Mouse (Mus musculus) R1 (cell line): Measurements from ENCODE around the gene Fam172a.

Experiments
- DNase-seq: peaks from one replicate; pipeline ENCODE4 v3.0.0-alpha.2; 2018; ENCODE audit warnings: low read depth, low spot score

Gene Fam172a

GRCm38 (mm10) chr13:78213155-78213554, 511.3 kb downstream of the Fam172a start:
- DNase-seq = no peak

DNA sequence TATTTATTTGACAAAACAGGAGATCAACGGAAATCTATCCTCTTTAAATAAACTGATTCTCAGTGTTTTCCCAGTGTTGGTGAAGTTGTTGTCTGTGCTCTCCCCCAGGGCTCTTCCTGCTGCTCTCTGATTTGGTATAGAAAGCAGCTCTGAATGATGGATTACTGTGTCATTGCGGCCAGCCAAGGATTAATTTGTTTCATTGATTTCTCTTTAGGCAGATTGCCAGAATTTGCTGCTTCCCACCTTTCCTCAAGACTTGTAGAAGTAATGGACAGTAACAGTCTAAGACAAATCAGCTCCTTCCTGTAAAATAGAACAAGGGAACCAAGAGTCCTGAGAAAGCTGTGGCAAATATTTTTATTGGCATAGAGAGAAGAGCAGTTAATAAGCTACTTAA, 513.4 kb downstream of the Fam172a start:
- DNase-seq = no peak
